Mouse (Mus musculus) heart, embryonic 14.5 days (tissue): ENCODE data around the gene Bcl2l11. TPM values are rescaled to one million over a fixed set of nuclear protein-coding genes. Genes with fewer than 3 reads are reported as not detected.

ENCODE experiments used
- ATAC-seq: fragments of 200-750 bp; cut with Nextera tagmentation; 2 replicates; pipeline ENCODE4 v1.8.0; 2017; ENCODE audit warnings: low read depth, moderate TSS enrichment; ENCODE audit not compliant: insufficient number of reproducible peaks, insufficient read depth, low FRiP score
- H3K27ac ChIP-seq, 2 experiments: fragments of 200-500 bp in 1 of 2; fragments of 300-500 bp in 1 of 2; sonication (generic) in 1 of 2; replicated peaks in 1 of 2; 2 replicates each; pipeline ENCODE4 v1.5.1; 2012 to 2014; ENCODE audit warnings: low read depth in 2 of 2, low read length in 2 of 2, control low read depth in 1 of 2, mild to moderate bottlenecking in 1 of 2, mixed read lengths in 1 of 2; ENCODE audit not compliant: control insufficient read depth in 1 of 2, insufficient read depth in 1 of 2
- H3K27me3 ChIP-seq: fragments of 300-500 bp; sonication (generic); 2 replicates; pipeline ENCODE4 v1.6.1; 2014; ENCODE audit warnings: mild to moderate bottlenecking, low read length, control low read depth; ENCODE audit not compliant: control insufficient read depth, insufficient read depth
- H3K36me3 ChIP-seq: fragments of 300-500 bp; sonication (generic); 2 replicates; pipeline ENCODE4 v1.6.1; 2014; ENCODE audit warnings: mild to moderate bottlenecking, control low read depth, low read length, mixed read lengths; ENCODE audit not compliant: control insufficient read depth, insufficient read depth
- H3K4me1 ChIP-seq, 2 experiments: fragments of 200-500 bp in 1 of 2; fragments of 300-500 bp in 1 of 2; sonication (generic) in 1 of 2; 2 replicates each; pipeline ENCODE4 v1.6.1; 2012 to 2014; ENCODE audit warnings: low read length in 2 of 2, control low read depth in 1 of 2, mixed read lengths in 1 of 2; ENCODE audit not compliant: control insufficient read depth in 2 of 2, insufficient read depth in 2 of 2
- H3K4me2 ChIP-seq: fragments of 300-500 bp; sonication (generic); 2 replicates; pipeline ENCODE4 v1.6.1; 2014; ENCODE audit warnings: mild to moderate bottlenecking, low read length
- H3K4me3 ChIP-seq, 2 experiments: fragments of 200-500 bp in 1 of 2; fragments of 300-500 bp in 1 of 2; sonication (generic) in 1 of 2; 2 replicates each; pipeline ENCODE4 v1.5.1; 2012 to 2014; ENCODE audit warnings: low read length in 2 of 2, mild to moderate bottlenecking in 2 of 2, control low read depth in 1 of 2, low read depth in 1 of 2, moderate library complexity in 1 of 2; ENCODE audit not compliant: control insufficient read depth in 1 of 2, insufficient read depth in 1 of 2
- H3K9ac ChIP-seq: fragments of 300-500 bp; sonication (generic); 2 replicates; pipeline ENCODE4 v1.6.1; 2014; ENCODE audit warnings: mild to moderate bottlenecking, low read length
- H3K9me3 ChIP-seq: fragments of 300-500 bp; sonication (generic); 2 replicates; pipeline ENCODE4 v1.6.1; 2016; ENCODE audit warnings: low read length, control low read depth; ENCODE audit not compliant: control insufficient read depth
- WGBS: fragments of 180-500 bp; shearing (Covaris S2); extraction: QIAGEN DNeasy Blood & Tissue Kit; methylation state at CpG from one replicate; pipeline ENCODE4 v1.1.7; 2014; 5-methylcytosine and 5-hydroxymethylcytosine counted together
- polyA plus RNA-seq: library from polyadenylated mRNA; unstranded; fragments of >200 nt; fragmentation: Nextera tagmentation; extraction: Ambion mirVana; gene quantifications from 2 replicates; pipeline ENCODE4 v1.2.1, GENCODE M21; 2014

Gene Bcl2l11
- polyA plus RNA-seq, 1 experiment from 2014 or later = 21.0 TPM

DNA sequence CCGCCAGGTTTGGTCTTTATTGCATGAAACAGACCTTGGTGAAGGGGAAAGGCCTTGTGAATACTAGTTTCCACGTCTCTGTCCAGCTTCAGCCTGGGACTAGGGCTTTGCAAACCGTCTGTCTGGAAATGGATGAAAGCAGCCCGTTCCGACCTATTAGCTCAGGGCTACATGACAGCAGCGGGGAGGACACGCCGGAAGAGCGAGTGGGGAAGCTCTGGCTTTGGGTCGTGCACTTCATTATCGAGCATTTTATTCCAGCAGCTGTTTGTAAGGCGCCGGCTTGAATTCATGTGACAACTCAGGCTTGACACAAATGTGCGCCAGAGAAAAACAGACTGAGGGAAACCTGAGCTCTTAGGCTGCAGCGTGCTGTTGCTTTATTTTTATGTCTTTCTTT is 13.9 kb downstream of the Bcl2l11 start:
- Histone ChIP-seq H3K4me2 (no peak overlapping the region), H3K4me1 (peaks cover 22 to 34% of the 10 kb centered on the region in 2 experiments), H3K27me3 (no peaks in the 10 kb centered on the region), H3K4me3 (no peak overlapping the region), H3K27ac (peak overlapping the region; percentile 17 to 43; a peak in 2 of 4 replicates), H3K36me3 (peaks cover 40% of the 10 kb centered on the region), H3K9me3 (no peaks in the 10 kb centered on the region), H3K9ac (no peak overlapping the region)
- no peak for ATAC-seq
- WGBS = 63% methylated on average over 15 of the region's 15 CpGs

DNA sequence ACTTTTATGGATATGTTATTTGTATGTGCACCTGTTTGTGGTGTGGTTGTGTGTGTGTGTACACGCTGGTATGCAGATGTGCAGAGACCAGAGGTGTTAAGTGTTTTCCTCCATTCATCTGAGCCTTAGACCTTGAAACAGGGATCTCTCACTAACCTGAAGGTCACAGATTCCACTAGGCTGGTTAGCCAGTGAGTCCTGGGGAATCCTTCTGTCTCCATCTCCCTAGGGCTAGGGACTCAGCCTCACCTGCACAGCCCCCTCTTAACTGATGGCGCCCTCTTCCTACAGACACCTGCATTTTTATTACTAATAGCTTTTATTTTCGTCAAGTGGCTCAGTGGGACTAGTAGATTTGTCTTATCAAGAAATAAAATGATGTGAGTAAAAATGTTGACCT is 14.3 kb downstream of the Bcl2l11 start:
- Histone ChIP-seq H3K27me3 (no peaks in the 10 kb centered on the region), H3K4me2 (no peak overlapping the region), H3K4me3 (no peak overlapping the region), H3K9ac (no peak overlapping the region), H3K4me1 (peaks cover 22 to 34% of the 10 kb centered on the region in 2 experiments), H3K27ac (peak overlapping the region; percentile 17 to 43; a peak in 1 of 4 replicates), H3K9me3 (no peaks in the 10 kb centered on the region), H3K36me3 (peaks cover 36% of the 10 kb centered on the region)
- no peak for ATAC-seq
- WGBS = 75% methylated on average over 3 of the region's 3 CpGs

GRCm38 (mm10) chr2:128143992-128144391 is 18.2 kb downstream of the Bcl2l11 start:
- Histone ChIP-seq H3K4me3 (no peak overlapping the region), H3K36me3 (peaks cover 42% of the 10 kb centered on the region), H3K27me3 (no peaks in the 10 kb centered on the region), H3K9ac (no peak overlapping the region), H3K9me3 (no peaks in the 10 kb centered on the region), H3K4me1 (peaks cover 14 to 25% of the 10 kb centered on the region in 2 experiments), H3K4me2 (no peak overlapping the region), H3K27ac (no peak overlapping the region)
- ATAC-seq = no peak

DNA sequence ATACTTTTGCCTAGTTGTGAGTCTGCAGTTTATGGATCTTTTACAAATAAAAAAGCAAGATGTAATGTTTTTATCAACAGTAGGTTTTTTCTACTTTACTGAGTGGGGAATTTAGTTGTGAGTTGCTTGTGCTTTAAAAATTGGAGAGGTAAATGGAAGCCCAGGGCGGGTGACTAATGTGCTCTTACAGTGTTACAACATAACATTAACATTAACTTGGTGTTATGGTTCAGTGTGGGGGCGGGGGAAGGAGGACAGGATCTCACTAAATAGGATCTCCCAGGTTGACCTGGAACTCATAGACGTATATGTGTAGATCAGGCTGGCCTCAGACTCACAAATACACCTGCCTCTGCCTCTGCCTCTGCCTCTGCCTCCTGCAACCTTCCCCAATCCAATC is 19.6 kb downstream of the Bcl2l11 start:
- H3K27ac ChIP-seq = no peak overlapping the region
- H3K36me3 ChIP-seq = peaks cover 52% of the 10 kb centered on the region
- H3K9ac ChIP-seq = no peak overlapping the region

DNA sequence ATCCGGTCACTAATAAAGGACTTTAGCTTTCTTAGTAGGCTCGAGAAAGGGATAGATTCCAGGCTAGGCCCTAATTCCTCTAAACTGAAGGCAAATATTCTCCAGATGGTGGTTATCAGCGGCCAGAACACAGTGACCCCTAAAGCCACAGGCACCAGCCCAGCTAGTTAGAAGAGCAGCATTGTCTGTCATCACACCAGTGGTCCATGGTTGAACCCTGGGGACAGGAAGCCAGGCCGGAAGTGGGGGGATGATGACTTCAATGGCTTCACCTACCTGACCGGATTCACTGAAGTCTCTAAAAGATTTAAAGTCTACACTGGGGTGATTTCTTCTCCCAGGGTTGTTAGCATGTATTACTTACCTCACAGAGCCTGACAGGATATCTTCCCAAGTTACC is 23.8 kb downstream of the Bcl2l11 start:
- peaks cover 53% of the 10 kb centered on the region for H3K36me3 ChIP-seq
- no peak overlapping the region for H3K27ac ChIP-seq
- 80% methylated on average over 5 of the region's 5 CpGs for WGBS
- H3K9ac ChIP-seq = no peak overlapping the region
- no peak overlapping the region for H3K4me2 ChIP-seq
- H3K4me1 ChIP-seq = peaks cover 18 to 29% of the 10 kb centered on the region in 2 experiments
- no peaks in the 10 kb centered on the region for H3K9me3 ChIP-seq
- H3K27me3 ChIP-seq = no peaks in the 10 kb centered on the region
- ATAC-seq = no peak
- H3K4me3 ChIP-seq = no peak overlapping the region

More for the DNA sequence above, 19.6 kb downstream of the Bcl2l11 start:
- Histone ChIP-seq H3K4me3 (no peak overlapping the region), H3K4me2 (no peak overlapping the region), H3K4me1 (peaks cover 8 to 11% of the 10 kb centered on the region in 2 experiments), H3K27me3 (no peaks in the 10 kb centered on the region), H3K9me3 (no peaks in the 10 kb centered on the region)
- 90% methylated on average over 3 of the region's 3 CpGs for WGBS
- no peak for ATAC-seq

- Histone ChIP-seq H3K4me1 (peaks cover 36 to 44% of the 10 kb centered on the region in 2 experiments), H3K4me3 (no peak overlapping the region), H3K27ac (no peak overlapping the region), H3K9me3 (no peaks in the 10 kb centered on the region), H3K4me2 (no peak overlapping the region), H3K9ac (no peak overlapping the region), H3K27me3 (no peaks in the 10 kb centered on the region), H3K36me3 (peaks cover 47% of the 10 kb centered on the region)
- no peak for ATAC-seq
- 81% methylated on average over 9 of the region's 9 CpGs for WGBS
Measured at GRCm38 (mm10) chr2:128152211-128152610, 26.4 kb downstream of the Bcl2l11 start.

- Histone ChIP-seq H3K9ac (peak overlapping the region; percentile 35), H3K27ac (peak overlapping the region; percentile 11 to 33; a peak in 2 of 4 replicates), H3K27me3 (no peaks in the 10 kb centered on the region), H3K4me3 (no peak overlapping the region), H3K9me3 (no peaks in the 10 kb centered on the region), H3K4me1 (peaks cover 42 to 51% of the 10 kb centered on the region in 2 experiments), H3K36me3 (peaks cover 43% of the 10 kb centered on the region), H3K4me2 (peak overlapping the region; percentile 31)
- WGBS = 59% methylated on average over 16 of the region's 16 CpGs
- ATAC-seq = peak; percentile 37
Measured at GRCm38 (mm10) chr2:128152845-128153550, 27.2 kb downstream of the Bcl2l11 start.

- peaks cover 42% of the 10 kb centered on the region for H3K36me3 ChIP-seq
- H3K9ac ChIP-seq = peak overlapping the region; percentile 35
- no peaks in the 10 kb centered on the region for H3K9me3 ChIP-seq
- H3K4me3 ChIP-seq = no peak overlapping the region
- peak; percentile 12; the same call in 1 of the 2 replicates for ATAC-seq
- H3K4me2 ChIP-seq = peak overlapping the region; percentile 31
- peak overlapping the region; percentile 11 to 33; a peak in 2 of 4 replicates for H3K27ac ChIP-seq
- peaks cover 45 to 56% of the 10 kb centered on the region in 2 experiments for H3K4me1 ChIP-seq
- WGBS = 29% methylated on average over 11 of the region's 11 CpGs
- H3K27me3 ChIP-seq = no peaks in the 10 kb centered on the region
Measured at GRCm38 (mm10) chr2:128153551-128153910, 27.7 kb downstream of the Bcl2l11 start.
